Mouse (Mus musculus) C2C12 (cell line): ENCODE measurements around the gene Rapgef2. TPM values are rescaled to one million over a fixed set of nuclear protein-coding genes. Genes with fewer than 3 reads are reported as not detected.

Source experiments
- H3K27me3 ChIP-seq: one replicate; pipeline ENCODE4 v1.6.1; 2011; ENCODE audit not compliant: control insufficient read depth, insufficient read depth, insufficient read length
- H3K36me3 ChIP-seq: one replicate; pipeline ENCODE4 v1.6.1; 2011; ENCODE audit not compliant: control insufficient read depth, insufficient read depth
- H3K4me3 ChIP-seq: one replicate; pipeline ENCODE4 v1.5.1; 2011; ENCODE audit warnings: mild to moderate bottlenecking, control low read depth; ENCODE audit not compliant: poor library complexity, insufficient read depth, severe bottlenecking
- H3K79me2 ChIP-seq: one replicate; pipeline ENCODE4 v1.6.1; 2011; ENCODE audit not compliant: control insufficient read depth, insufficient read depth
- H3K79me3 ChIP-seq: one replicate; pipeline ENCODE4 v1.6.1; 2011; ENCODE audit warnings: low read depth, control low read depth
- H3ac ChIP-seq: one replicate; pipeline ENCODE3; 2011; ENCODE audit warnings: low read depth; ENCODE audit not compliant: control insufficient read depth, insufficient read length
- CEBPB ChIP-seq: IDR thresholded peaks from one replicate; pipeline ENCODE4 v1.6.1; 2011; ENCODE audit warnings: low read depth, mild to moderate bottlenecking, control low read depth, moderate library complexity
- CTCF ChIP-seq: IDR thresholded peaks from one replicate; pipeline ENCODE4 v1.5.1; 2011; ENCODE audit not compliant: control insufficient read depth, insufficient read depth, insufficient read length
- FOSL1 ChIP-seq: IDR thresholded peaks from one replicate; pipeline ENCODE4 v1.8.0; 2011; ENCODE audit warnings: mild to moderate bottlenecking, low read length; ENCODE audit not compliant: poor library complexity, insufficient read depth, severe bottlenecking
- MAX ChIP-seq: IDR thresholded peaks from one replicate; pipeline ENCODE4 v1.6.1; 2011; ENCODE audit warnings: mild to moderate bottlenecking, control low read depth
- MYOD1 ChIP-seq: IDR thresholded peaks from one replicate; pipeline ENCODE4 v1.6.1; 2011; ENCODE audit warnings: low read depth; ENCODE audit not compliant: control insufficient read depth, insufficient read length
- MYOG ChIP-seq: IDR thresholded peaks from one replicate; pipeline ENCODE4 v1.6.1; 2011; ENCODE audit not compliant: control insufficient read depth, insufficient read length; ENCODE audit errors: extremely low read depth
- USF1 ChIP-seq: IDR thresholded peaks from one replicate; pipeline ENCODE4 v1.6.1; 2011; ENCODE audit warnings: low read depth, mild to moderate bottlenecking, control low read depth, moderate library complexity
- polyA plus RNA-seq: library from polyadenylated mRNA; unstranded; fragments of >200 nt; fragmentation: generic; extraction: Trizol; gene quantifications from one replicate; pipeline ENCODE4 v1.2.1, GENCODE M21; 2012; ENCODE audit warnings: missing spikeins

The Rapgef2 gene
- polyA plus RNA-seq, 1 experiment = 5.6 TPM

- TF ChIP-seq FOSL1 (no peak), USF1 (no peak)
- Histone ChIP-seq H3K27me3 (no peaks in the 10 kb centered on the region), H3K79me2 (peaks cover 30% of the 10 kb centered on the region), H3K4me3 (no peak overlapping the region), H3K79me3 (peaks cover 4% of the 10 kb centered on the region), H3ac (no peak overlapping the region), H3K36me3 (no peaks in the 10 kb centered on the region)
Measured at GRCm38 (mm10) chr3:79193001-79193400, 93.3 kb downstream of the Rapgef2 start.

GRCm38 (mm10) chr3:79191981-79192380 lies 94.3 kb downstream of the Rapgef2 start:
- H3K27me3 ChIP-seq = no peaks in the 10 kb centered on the region
- no peak overlapping the region for H3ac ChIP-seq
- H3K4me3 ChIP-seq = no peak overlapping the region
- no peaks in the 10 kb centered on the region for H3K36me3 ChIP-seq
- peaks cover 25% of the 10 kb centered on the region for H3K79me2 ChIP-seq
- TF ChIP-seq CTCF = no peak
- no peak for TF ChIP-seq CEBPB
- no peak for TF ChIP-seq FOSL1
- TF ChIP-seq MYOG = no peak
- no peak for TF ChIP-seq MAX
- H3K79me3 ChIP-seq = peaks cover 4% of the 10 kb centered on the region

DNA sequence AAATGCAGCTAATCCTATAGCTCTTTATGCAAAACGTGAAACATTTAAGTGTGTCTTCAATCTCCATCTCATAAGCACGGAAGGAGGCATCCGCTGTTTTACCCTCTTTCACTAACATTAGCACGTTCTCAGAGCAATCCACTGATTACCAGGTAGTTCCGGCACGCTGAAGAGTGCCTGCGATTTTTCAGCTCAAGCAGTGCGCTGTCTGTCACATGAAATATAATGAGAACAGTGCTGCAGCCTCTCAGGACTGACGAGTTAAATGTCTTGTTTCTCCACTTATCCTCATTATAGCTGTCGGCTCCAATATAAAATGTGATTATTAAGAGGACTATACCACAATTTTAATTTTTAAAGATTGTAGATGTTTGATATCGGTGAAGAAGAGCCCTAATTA lies 94.8 kb downstream of the Rapgef2 start:
- Histone ChIP-seq H3K27me3 (no peaks in the 10 kb centered on the region), H3ac (no peak overlapping the region), H3K4me3 (no peak overlapping the region), H3K36me3 (no peaks in the 10 kb centered on the region), H3K79me2 (peaks cover 25% of the 10 kb centered on the region), H3K79me3 (peaks cover 4% of the 10 kb centered on the region)
- TF ChIP-seq CTCF = no peak
- TF ChIP-seq MAX = no peak

- no peaks in the 10 kb centered on the region for H3K27me3 ChIP-seq
- H3K4me3 ChIP-seq = no peak overlapping the region
Measured at GRCm38 (mm10) chr3:79190377-79190776, 95.9 kb downstream of the Rapgef2 start.

DNA sequence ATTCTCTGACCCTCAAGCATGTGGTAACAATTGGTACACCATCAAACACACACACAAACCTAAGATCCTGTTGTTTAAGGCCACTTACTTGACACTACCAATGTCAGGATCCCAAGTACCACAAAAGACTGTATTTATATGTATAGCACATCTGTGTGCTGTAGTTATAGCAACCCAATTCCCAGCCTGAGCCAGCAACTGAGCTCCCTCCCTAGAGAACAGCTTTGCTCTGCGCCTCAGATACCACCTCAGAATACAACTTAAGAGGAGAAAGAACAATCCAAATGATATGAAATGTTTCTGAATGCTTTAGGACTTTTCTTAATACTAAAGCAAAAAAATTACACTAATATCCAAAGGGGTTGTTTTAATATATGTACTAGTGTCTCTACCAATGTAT lies 98.4 kb downstream of the Rapgef2 start:
- H3ac ChIP-seq = no peak overlapping the region
- no peak for TF ChIP-seq MAX
- TF ChIP-seq MYOG = no peak
- no peak for TF ChIP-seq CEBPB
- no peak for TF ChIP-seq FOSL1
- TF ChIP-seq CTCF = no peak
- TF ChIP-seq USF1 = no peak
- TF ChIP-seq MYOD1 = no peak
- no peaks in the 10 kb centered on the region for H3K36me3 ChIP-seq
- H3K79me3 ChIP-seq = peaks cover 10% of the 10 kb centered on the region
- H3K4me3 ChIP-seq = no peak overlapping the region
- peaks cover 44% of the 10 kb centered on the region for H3K79me2 ChIP-seq
- no peaks in the 10 kb centered on the region for H3K27me3 ChIP-seq

More at GRCm38 (mm10) chr3:79190377-79190776, 95.9 kb downstream of the Rapgef2 start:
- H3K79me3 ChIP-seq = peaks cover 6% of the 10 kb centered on the region
- H3K79me2 ChIP-seq = peaks cover 28% of the 10 kb centered on the region
- H3ac ChIP-seq = no peak overlapping the region
- no peaks in the 10 kb centered on the region for H3K36me3 ChIP-seq
- TF ChIP-seq MYOG (no peak), MYOD1 (no peak), USF1 (no peak), CEBPB (no peak), MAX (no peak), FOSL1 (no peak), CTCF (no peak)

DNA sequence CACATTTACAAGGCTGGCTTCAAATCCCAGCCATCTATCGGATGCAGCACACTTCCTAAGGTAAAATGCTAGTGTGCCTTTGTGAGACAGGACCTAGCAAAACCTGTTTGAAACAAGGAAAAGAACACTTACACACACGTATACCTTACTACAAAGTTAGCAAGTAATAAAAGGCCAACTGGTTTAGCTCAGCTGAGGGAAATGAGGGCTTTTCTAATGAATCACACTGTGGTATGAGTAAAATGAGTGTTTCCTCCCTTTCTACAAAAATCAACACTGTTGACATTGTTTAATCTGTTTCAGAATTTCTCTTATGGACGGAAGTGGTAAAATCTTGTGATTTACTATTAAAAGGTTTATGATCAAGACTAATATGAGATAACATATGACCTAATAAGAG lies 104.0 kb downstream of the Rapgef2 start:
- Histone ChIP-seq H3K79me2 (peaks cover 61% of the 10 kb centered on the region), H3K4me3 (no peak overlapping the region), H3K36me3 (no peaks in the 10 kb centered on the region), H3K27me3 (no peaks in the 10 kb centered on the region), H3ac (no peak overlapping the region), H3K79me3 (peaks cover 33% of the 10 kb centered on the region)
- TF ChIP-seq CEBPB (no peak), FOSL1 (no peak), MYOD1 (no peak), CTCF (no peak), USF1 (no peak), MAX (no peak), MYOG (no peak)

- H3K4me3 ChIP-seq = peak overlapping the region; percentile 29
- peaks cover 70% of the 10 kb centered on the region for H3K79me2 ChIP-seq
- no peak for TF ChIP-seq FOSL1
- peak; percentile 77 for TF ChIP-seq MAX
- no peaks in the 10 kb centered on the region for H3K27me3 ChIP-seq
- no peaks in the 10 kb centered on the region for H3K36me3 ChIP-seq
- H3ac ChIP-seq = peak overlapping the region; percentile 38
- H3K79me3 ChIP-seq = peaks cover 39% of the 10 kb centered on the region
Measured at GRCm38 (mm10) chr3:79181248-79181991, 104.9 kb downstream of the Rapgef2 start.
